Mouse (Mus musculus) testis, adult 2 months (tissue): Measurements from ENCODE around the gene Zbtb16. TPM values are rescaled to one million over a fixed set of nuclear protein-coding genes. Genes with fewer than 3 reads are reported as not detected.

Experiments
- H3K27ac ChIP-seq: fragments of 200-500 bp; 2 replicates; pipeline ENCODE4 v1.5.1; 2012; ENCODE audit warnings: low read depth, low read length; ENCODE audit not compliant: control insufficient read depth, insufficient read depth
- H3K27me3 ChIP-seq: fragments of 200-500 bp; 2 replicates; pipeline ENCODE4 v1.6.1; 2012; ENCODE audit warnings: mild to moderate bottlenecking, low read length, moderate library complexity; ENCODE audit not compliant: control insufficient read depth, insufficient read depth
- H3K36me3 ChIP-seq: fragments of 200-500 bp; 2 replicates; pipeline ENCODE4 v1.6.1; 2012; ENCODE audit warnings: mild to moderate bottlenecking, low read length; ENCODE audit not compliant: control insufficient read depth, insufficient read depth
- H3K4me1 ChIP-seq: fragments of 200-500 bp; 2 replicates; pipeline ENCODE4 v1.6.1; 2012; ENCODE audit warnings: low read length; ENCODE audit not compliant: control insufficient read depth, insufficient read depth
- H3K4me3 ChIP-seq: fragments of 200-500 bp; 2 replicates; pipeline ENCODE4 v1.5.1; 2012; ENCODE audit warnings: low read depth, mild to moderate bottlenecking, low read length, moderate library complexity, mixed read lengths; ENCODE audit not compliant: control insufficient read depth
- CTCF ChIP-seq: fragments of 200-500 bp; IDR thresholded peaks from 2 replicates; pipeline ENCODE4 v1.5.1; 2012; ENCODE audit warnings: low read depth, mild to moderate bottlenecking, inconsistent platforms, low read length, moderate library complexity; ENCODE audit not compliant: control insufficient read depth, insufficient read depth, insufficient replicate concordance
- POLR2A ChIP-seq: fragments of 200-500 bp; IDR thresholded peaks from 2 replicates; pipeline ENCODE4 v1.6.1; 2012; ENCODE audit warnings: low read depth, mild to moderate bottlenecking, inconsistent platforms, low read length, moderate library complexity; ENCODE audit not compliant: control insufficient read depth
- polyA plus RNA-seq: library from polyadenylated mRNA; depleted of rRNA; stranded (reverse); fragments of >200 nt; gene quantifications from 2 replicates; pipeline ENCODE4 v1.2.3, GENCODE M21; 2012

Zbtb16 gene
- polyA plus RNA-seq, 1 experiment, result 2.6 TPM

DNA sequence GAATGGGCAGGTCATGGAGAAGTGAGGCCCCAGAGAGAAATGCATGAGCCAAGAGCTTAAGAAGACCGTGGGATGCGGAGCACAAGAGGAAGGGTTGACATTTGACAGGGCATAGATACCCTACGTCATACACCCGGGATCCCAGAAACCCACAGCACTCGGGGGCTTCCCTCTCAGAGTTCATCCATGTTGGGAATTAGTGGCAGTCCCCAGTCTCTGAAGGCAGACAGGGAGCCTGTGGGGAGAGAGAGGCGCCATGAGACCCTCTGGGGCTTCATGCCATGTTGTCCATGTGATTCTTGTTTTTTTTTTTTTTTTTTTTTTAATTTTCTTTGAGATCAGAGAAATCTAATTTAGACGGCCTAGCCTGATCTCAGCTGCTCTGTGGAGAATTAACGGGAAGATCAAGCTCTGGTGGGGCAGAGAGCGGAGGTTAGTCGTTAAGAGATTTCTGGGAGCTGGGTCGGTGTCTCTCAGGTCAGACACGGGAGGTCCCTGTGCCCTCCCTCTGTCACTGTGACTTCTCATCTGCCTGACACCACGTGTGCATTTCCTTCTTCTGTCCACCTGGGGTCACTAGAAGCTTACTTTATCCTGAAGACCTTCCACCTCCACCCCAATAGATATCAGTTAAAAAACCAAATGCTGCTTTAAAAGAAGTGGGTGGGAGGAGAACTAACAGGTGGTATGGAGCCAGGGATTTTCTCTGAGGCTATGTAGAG, 190.9 kb downstream of the Zbtb16 start:
- H3K27ac ChIP-seq, result no peak overlapping the region
- peak; percentile 31; the same call in 1 of the 2 replicates for TF ChIP-seq CTCF
- no peak for TF ChIP-seq POLR2A
- no peaks in the 10 kb centered on the region for H3K36me3 ChIP-seq
- peaks cover 17% of the 10 kb centered on the region for H3K4me1 ChIP-seq
- H3K27me3 ChIP-seq, result no peaks in the 10 kb centered on the region
- H3K4me3 ChIP-seq, result no peak overlapping the region

DNA sequence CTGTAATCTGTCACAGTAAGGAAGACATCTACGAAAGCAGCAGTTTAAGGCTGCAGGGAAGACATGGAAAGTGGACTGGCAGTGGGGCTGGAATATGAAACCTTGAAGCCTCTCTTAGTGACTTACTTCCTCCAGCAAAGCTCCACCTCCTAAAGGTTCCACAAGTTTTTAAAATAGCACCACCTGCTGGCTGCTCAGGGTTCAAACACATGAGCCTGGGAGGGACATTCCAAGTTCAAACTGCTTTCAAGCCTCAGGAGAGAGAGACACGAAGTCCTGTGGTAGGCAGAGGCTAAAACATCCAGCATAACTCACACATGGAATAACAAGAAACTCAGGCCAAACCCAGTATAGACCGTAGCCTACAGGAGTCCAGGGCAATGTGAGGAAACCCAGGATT, 191.6 kb downstream of the Zbtb16 start:
- H3K27me3 ChIP-seq, result no peaks in the 10 kb centered on the region

GRCm38 (mm10) chr9:48641636-48642035, 194.4 kb downstream of the Zbtb16 start:
- no peak for TF ChIP-seq POLR2A
- TF ChIP-seq CTCF, result no peak
- H3K4me1 ChIP-seq, result peaks cover 4% of the 10 kb centered on the region

More for the DNA sequence above, 191.6 kb downstream of the Zbtb16 start:
- Histone ChIP-seq H3K4me1 (peaks cover 16% of the 10 kb centered on the region), H3K27ac (no peak overlapping the region), H3K4me3 (no peak overlapping the region), H3K36me3 (no peaks in the 10 kb centered on the region)
- TF ChIP-seq POLR2A (no peak), CTCF (no peak)

GRCm38 (mm10) chr9:48640881-48641280, 195.1 kb downstream of the Zbtb16 start:
- no peak overlapping the region for H3K4me3 ChIP-seq
- no peaks in the 10 kb centered on the region for H3K36me3 ChIP-seq
- H3K27ac ChIP-seq, result no peak overlapping the region
- H3K27me3 ChIP-seq, result no peaks in the 10 kb centered on the region
- H3K4me1 ChIP-seq, result peaks cover under 1% of the 10 kb centered on the region; the same call in 1 of the 2 replicates
- no peak for TF ChIP-seq POLR2A
- no peak for TF ChIP-seq CTCF

More at GRCm38 (mm10) chr9:48641636-48642035, 194.4 kb downstream of the Zbtb16 start:
- H3K27ac ChIP-seq, result no peak overlapping the region
- no peaks in the 10 kb centered on the region for H3K27me3 ChIP-seq
- H3K4me3 ChIP-seq, result no peak overlapping the region
- no peaks in the 10 kb centered on the region for H3K36me3 ChIP-seq

DNA sequence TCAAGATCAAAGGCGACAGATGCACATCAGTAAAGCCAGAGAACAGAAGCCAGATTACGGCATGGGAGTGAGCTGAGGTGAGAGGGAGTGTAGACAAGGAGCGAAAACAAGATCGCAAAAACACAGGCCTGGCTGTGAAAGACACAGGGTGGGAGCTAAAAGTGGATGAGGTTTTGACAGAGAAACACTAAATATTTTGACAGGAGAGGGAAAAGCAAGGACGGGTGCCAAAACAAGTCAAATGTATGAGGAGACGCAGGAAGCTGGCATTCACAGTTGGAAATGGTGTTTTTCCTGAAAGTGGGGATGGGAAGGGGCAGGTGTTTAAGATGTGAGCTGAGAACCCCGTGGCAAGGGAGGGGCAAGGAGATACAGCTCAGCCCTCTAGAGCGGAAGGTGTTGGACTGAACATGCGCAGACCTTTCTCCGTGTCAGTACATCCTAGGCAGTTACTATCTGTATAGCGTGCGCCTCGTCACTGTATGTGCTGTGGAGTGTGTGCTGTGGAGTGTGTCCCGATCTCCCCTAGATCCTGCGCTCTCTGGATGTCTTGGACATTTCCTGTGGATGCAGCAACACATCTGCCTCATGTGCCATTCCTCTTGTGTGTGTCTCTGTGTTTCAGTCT, 197.7 kb downstream of the Zbtb16 start:
- Histone ChIP-seq H3K4me1 (peaks cover 2% of the 10 kb centered on the region; the same call in 1 of the 2 replicates), H3K4me3 (no peak overlapping the region), H3K36me3 (no peaks in the 10 kb centered on the region), H3K27me3 (no peaks in the 10 kb centered on the region), H3K27ac (no peak overlapping the region)
- TF ChIP-seq POLR2A (no peak), CTCF (no peak)

DNA sequence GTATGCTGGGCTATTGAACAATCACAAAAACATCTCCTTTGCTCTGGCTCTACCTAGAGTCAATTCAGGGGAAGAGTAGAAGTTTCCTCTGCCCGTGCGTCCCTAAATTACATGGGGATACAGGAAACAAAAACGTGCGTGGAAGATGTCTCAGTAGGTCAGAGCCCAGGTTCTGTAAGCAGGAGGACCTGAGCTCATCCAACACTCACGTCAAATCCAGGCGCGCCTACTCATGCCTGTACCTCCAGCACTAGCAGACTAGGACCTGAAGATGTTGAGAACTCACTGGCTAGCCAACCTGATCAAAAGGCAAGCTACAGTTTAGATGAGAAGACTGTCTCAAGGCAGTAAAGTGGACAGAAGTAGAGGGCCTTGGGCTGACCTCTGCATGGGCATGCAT, 198.9 kb downstream of the Zbtb16 start:
- Histone ChIP-seq H3K4me3 (no peak overlapping the region), H3K27ac (no peak overlapping the region)
- TF ChIP-seq CTCF (no peak), POLR2A (no peak)

DNA sequence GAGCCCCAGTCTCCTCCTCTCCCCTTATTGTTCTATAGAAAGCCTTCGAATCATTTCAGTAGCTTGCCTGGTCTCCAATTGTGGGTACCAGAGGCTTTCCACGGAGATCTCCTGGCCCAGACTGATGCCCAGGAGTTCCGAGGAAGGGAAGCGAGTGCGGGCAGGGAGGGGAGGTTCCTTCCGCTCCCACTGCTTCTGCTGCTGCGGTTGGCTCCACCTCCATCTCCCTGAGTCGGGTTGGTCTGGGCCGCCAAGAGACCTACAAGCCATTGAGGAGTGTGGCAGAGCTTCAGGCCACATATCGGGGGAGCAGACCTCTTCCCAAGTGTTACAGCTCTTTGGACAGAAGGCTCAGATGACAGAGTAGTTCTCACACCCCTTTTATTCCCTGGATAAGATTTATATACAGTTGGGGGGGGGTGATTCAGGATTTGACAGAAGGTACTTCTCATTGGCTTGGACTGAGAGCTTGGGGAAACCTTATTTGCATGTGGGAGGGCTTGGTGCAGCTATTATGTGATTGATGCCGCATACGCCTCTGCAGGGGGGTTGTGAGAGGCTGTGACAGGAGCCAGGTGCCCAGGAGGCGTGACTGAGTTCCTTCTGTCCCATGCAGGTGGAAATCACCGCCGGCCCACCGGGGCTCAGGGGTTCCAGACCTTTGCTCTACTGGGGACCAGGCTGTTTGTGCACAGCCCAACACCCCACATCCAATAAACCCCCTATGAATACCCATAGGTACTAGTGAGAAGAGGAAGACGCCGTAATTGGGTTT, 200.3 kb downstream of the Zbtb16 start:
- H3K4me3 ChIP-seq, result no peak overlapping the region

More for the DNA sequence above, 198.9 kb downstream of the Zbtb16 start:
- Histone ChIP-seq H3K36me3 (no peaks in the 10 kb centered on the region), H3K27me3 (no peaks in the 10 kb centered on the region), H3K4me1 (peaks cover 2% of the 10 kb centered on the region; the same call in 1 of the 2 replicates)

More for the DNA sequence above, 200.3 kb downstream of the Zbtb16 start:
- Histone ChIP-seq H3K27ac (no peak overlapping the region), H3K27me3 (no peaks in the 10 kb centered on the region), H3K4me1 (peaks cover 2% of the 10 kb centered on the region; the same call in 1 of the 2 replicates), H3K36me3 (no peaks in the 10 kb centered on the region)
- no peak for TF ChIP-seq POLR2A
- no peak for TF ChIP-seq CTCF
